Mouse (Mus musculus) heart, adult 2 months (tissue): ENCODE measurements around the gene Mcm2. TPM values are rescaled to one million over a fixed set of nuclear protein-coding genes. Genes with fewer than 3 reads are reported as not detected.

ENCODE experiments used
- DNase-seq, 2 experiments: peaks; one replicate each; pipeline ENCODE4 v3.0.0; 2021
- H3K27ac ChIP-seq: fragments of 200-600 bp; 2 replicates; pipeline ENCODE4 v1.8.1; 2022
- H3K27me3 ChIP-seq: fragments of 200-500 bp; 2 replicates; pipeline ENCODE4 v1.6.1; 2012; ENCODE audit warnings: mild to moderate bottlenecking, low read length, inconsistent platforms, mixed read lengths; ENCODE audit not compliant: control insufficient read depth, insufficient read depth
- H3K36me3 ChIP-seq: fragments of 200-500 bp; 2 replicates; pipeline ENCODE4 v1.6.1; 2012; ENCODE audit warnings: low read length, inconsistent platforms; ENCODE audit not compliant: control insufficient read depth, insufficient read depth
- H3K4me1 ChIP-seq: fragments of 200-500 bp; 2 replicates; pipeline ENCODE4 v1.6.1; 2011; ENCODE audit warnings: low read length; ENCODE audit not compliant: control insufficient read depth, insufficient read depth
- H3K4me3 ChIP-seq: fragments of 200-600 bp; 2 replicates; pipeline ENCODE4 v1.8.1; 2022
- H3K79me2 ChIP-seq: fragments of 200-500 bp; replicated peaks from 2 replicates; pipeline ENCODE4 v1.6.1; 2012; ENCODE audit warnings: mild to moderate bottlenecking, inconsistent platforms, low read length, moderate library complexity, mixed read lengths; ENCODE audit not compliant: control insufficient read depth, insufficient read depth
- H3K9ac ChIP-seq: fragments of 200-500 bp; 2 replicates; pipeline ENCODE4 v1.6.1; 2012; ENCODE audit warnings: low read depth, mild to moderate bottlenecking, control low read depth, inconsistent platforms, low read length, mixed read lengths
- CTCF ChIP-seq: fragments of 200-600 bp; IDR thresholded peaks from 2 replicates; pipeline ENCODE4 v1.8.1; 2022; ENCODE audit warnings: antibody characterized with exemption, mild to moderate bottlenecking, moderate library complexity
- EP300 ChIP-seq: fragments of 200-500 bp; IDR thresholded peaks from 2 replicates; pipeline ENCODE4 v1.6.1; 2011; ENCODE audit warnings: low read depth, low read length, control low read depth; ENCODE audit not compliant: insufficient read depth
- POLR2A ChIP-seq: fragments of 200-500 bp; IDR thresholded peaks from 2 replicates; pipeline ENCODE4 v1.6.1; 2011; ENCODE audit warnings: mild to moderate bottlenecking, low read depth, low read length, control low read depth; ENCODE audit not compliant: insufficient read depth
- WGBS: fragments of 180-500 bp; shearing (Covaris S2); methylation state at CpG from one replicate; pipeline ENCODE4 v1.1.7; 2018; 5-methylcytosine and 5-hydroxymethylcytosine counted together
- intact Hi-C: fragments of 180-260 bp; cut with DNase I; formaldehyde crosslinking; loops from one replicate; pipeline ENCODE4 v1.15.1; 2025
- polyA plus RNA-seq: library from polyadenylated mRNA; depleted of rRNA; stranded (reverse); fragments of >200 nt; gene quantifications from 2 replicates; pipeline ENCODE4 v1.2.3, GENCODE M21; 2012
- total RNA-seq, 2 experiments: library from RNA; stranded (reverse); gene quantifications; 2 replicates each; pipeline ENCODE4 v1.2.3; 2021

The Mcm2 gene
- total and polyA plus RNA-seq, 3 experiments = 4.8 to 6.1 (median 5.3) TPM

DNA sequence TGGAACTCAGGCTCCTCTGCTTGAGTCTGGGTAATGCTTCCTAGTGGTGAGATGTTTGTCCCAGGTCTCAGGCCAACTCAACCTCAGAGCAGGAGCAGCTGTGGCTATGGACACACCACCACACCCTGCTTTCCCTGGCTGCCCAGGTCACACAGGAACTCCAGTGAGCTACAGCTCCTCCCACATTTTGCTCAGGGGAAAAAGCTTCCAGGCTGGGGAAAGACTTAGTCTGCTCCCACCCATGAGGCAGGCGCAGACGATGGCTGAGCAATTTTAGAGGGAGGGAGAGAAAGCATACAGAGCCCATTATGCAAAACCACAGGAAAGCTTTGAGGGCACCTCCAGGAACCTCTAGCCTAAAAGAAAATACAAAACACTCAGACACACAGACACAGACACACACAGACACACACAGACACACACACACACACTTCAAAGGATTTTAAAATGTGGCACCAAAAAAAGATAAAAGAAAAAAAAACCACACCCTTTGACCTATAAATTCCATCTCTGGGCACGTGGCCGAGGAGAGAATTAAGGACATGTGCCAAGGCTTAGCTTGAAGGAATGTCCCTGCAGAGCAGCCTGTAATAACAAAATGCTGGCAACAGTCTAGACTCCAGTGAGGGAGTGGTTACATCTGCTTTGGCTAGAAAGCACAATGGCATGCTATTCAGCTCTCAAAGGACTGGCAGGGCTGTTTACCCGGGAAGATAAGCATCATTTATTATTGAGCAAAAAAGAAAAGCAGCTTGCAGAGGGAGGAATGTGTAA is 26.1 kb upstream of the Mcm2 start:
- H3K27ac ChIP-seq = peak overlapping the region; percentile 56
- H3K79me2 ChIP-seq = no peaks in the 10 kb centered on the region
- H3K4me3 ChIP-seq = no peak overlapping the region
- H3K9ac ChIP-seq = no peak overlapping the region
- no peaks in the 10 kb centered on the region for H3K36me3 ChIP-seq
- no peaks in the 10 kb centered on the region for H3K27me3 ChIP-seq
- peak in 1 of 2 experiments; percentile 74 for DNase-seq
- TF ChIP-seq EP300 (peak; percentile 67; the same call in 1 of the 2 replicates), CTCF (no peak)
- 4% methylated on average over 5 of the region's 5 CpGs for WGBS
- intact Hi-C loops = loop anchor here (5.0 to 10.0 kb wide), 3 partner anchors 423 to 540 kb away; partner anchors contain the start of gene Plxna1
- H3K4me1 ChIP-seq = peaks cover 18% of the 10 kb centered on the region

DNA sequence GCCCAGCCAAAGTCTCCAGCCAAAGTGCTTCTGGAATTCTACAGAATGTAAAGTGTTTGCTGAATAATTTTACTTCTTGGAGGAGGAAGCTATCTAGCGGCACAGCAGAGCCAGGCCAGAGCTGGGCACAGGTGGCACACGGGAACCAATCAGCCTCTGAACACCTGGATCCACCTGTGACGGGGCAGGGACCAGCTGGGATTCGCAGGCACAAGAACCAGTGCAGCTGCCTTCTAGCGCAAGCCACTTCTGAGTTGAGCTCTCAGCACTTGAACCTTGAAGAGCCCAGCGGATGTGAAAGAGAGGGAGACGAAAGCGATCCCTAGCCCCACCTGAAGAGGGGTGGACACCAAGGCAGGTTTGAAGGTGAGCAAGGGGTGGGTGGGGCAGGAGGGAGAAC is 20.2 kb upstream of the Mcm2 start:
- TF ChIP-seq CTCF (no peak), EP300 (no peak), POLR2A (no peak)
- intact Hi-C loops = no loop called here
- no peak for DNase-seq
- no peaks in the 10 kb centered on the region for H3K27me3 ChIP-seq
- no peak overlapping the region for H3K4me3 ChIP-seq
- H3K36me3 ChIP-seq = no peaks in the 10 kb centered on the region
- H3K27ac ChIP-seq = no peak overlapping the region
- no peaks in the 10 kb centered on the region for H3K4me1 ChIP-seq
- 93% methylated on average over 8 of the region's 8 CpGs for WGBS
- no peak overlapping the region for H3K9ac ChIP-seq
- H3K79me2 ChIP-seq = no peaks in the 10 kb centered on the region

DNA sequence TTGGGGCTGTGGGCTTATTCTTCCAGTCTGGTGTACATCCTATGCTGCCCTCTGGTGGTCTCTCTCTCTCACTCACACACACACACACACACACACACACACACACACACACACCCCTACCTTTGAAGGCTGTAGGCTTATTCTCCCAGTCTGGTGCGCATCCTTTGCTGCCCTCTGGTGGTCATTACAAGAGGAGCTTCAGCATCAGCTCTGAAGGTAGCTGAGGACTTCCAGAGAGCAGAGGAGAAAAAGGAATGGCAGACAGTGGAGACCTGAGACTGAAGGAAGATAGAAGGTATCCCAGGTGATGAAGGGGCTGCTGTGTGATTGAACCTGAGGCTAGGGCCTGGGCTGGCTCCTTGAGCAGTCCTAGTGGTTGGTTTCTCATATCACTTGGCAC is 17.6 kb upstream of the Mcm2 start:
- Histone ChIP-seq H3K79me2 (no peaks in the 10 kb centered on the region), H3K27me3 (no peaks in the 10 kb centered on the region), H3K9ac (no peak overlapping the region), H3K36me3 (no peaks in the 10 kb centered on the region), H3K4me3 (no peak overlapping the region), H3K4me1 (no peaks in the 10 kb centered on the region; the same call in 1 of the 2 replicates), H3K27ac (no peak overlapping the region)
- TF ChIP-seq EP300 (no peak), POLR2A (no peak), CTCF (peak; percentile 72)
- WGBS = 59% methylated on average over 1 of the region's 1 CpGs
- no peak for DNase-seq
- intact Hi-C loops = no loop called here

GRCm38 (mm10) chr6:88915510-88915909 is 16.9 kb upstream of the Mcm2 start:
- peak in 1 of 2 experiments; percentile 79 for DNase-seq
- H3K79me2 ChIP-seq = no peaks in the 10 kb centered on the region
- H3K4me1 ChIP-seq = no peaks in the 10 kb centered on the region; the same call in 1 of the 2 replicates
- TF ChIP-seq EP300 (peak; percentile 72; the same call in 1 of the 2 replicates), CTCF (no peak)
- no peak overlapping the region for H3K9ac ChIP-seq
- no peak overlapping the region for H3K4me3 ChIP-seq
- peak overlapping the region; percentile 64 for H3K27ac ChIP-seq
- 54% methylated on average over 4 of the region's 4 CpGs for WGBS
- no peaks in the 10 kb centered on the region for H3K36me3 ChIP-seq
- no peaks in the 10 kb centered on the region for H3K27me3 ChIP-seq
- intact Hi-C loops = loop anchor here (1.0 kb wide), 1 partner anchor 21 kb away; no protein-coding TSS in a partner anchor

GRCm38 (mm10) chr6:88914799-88915198 is 16.2 kb upstream of the Mcm2 start:
- Histone ChIP-seq H3K36me3 (no peaks in the 10 kb centered on the region), H3K4me3 (no peak overlapping the region), H3K9ac (no peak overlapping the region), H3K4me1 (no peaks in the 10 kb centered on the region; the same call in 1 of the 2 replicates), H3K79me2 (no peaks in the 10 kb centered on the region), H3K27me3 (no peaks in the 10 kb centered on the region), H3K27ac (peak overlapping the region; percentile 64)
- intact Hi-C loops = loop anchor here (1.0 kb wide), 1 partner anchor 22 kb away; no protein-coding TSS in a partner anchor
- DNase-seq = peak in 1 of 2 experiments; percentile 67
- WGBS = 34% methylated on average over 5 of the region's 5 CpGs
- TF ChIP-seq POLR2A = no peak
- TF ChIP-seq EP300 = no peak
- TF ChIP-seq CTCF = no peak

GRCm38 (mm10) chr6:88913440-88913839 is 14.9 kb upstream of the Mcm2 start:
- Histone ChIP-seq H3K79me2 (no peaks in the 10 kb centered on the region), H3K27me3 (no peaks in the 10 kb centered on the region), H3K36me3 (no peaks in the 10 kb centered on the region), H3K27ac (no peak overlapping the region), H3K9ac (no peak overlapping the region), H3K4me1 (no peaks in the 10 kb centered on the region; the same call in 1 of the 2 replicates), H3K4me3 (no peak overlapping the region)
- DNase-seq = no peak
- no peak for TF ChIP-seq CTCF
- TF ChIP-seq EP300 = no peak
- TF ChIP-seq POLR2A = no peak
- intact Hi-C loops = no loop called here
